Mouse (Mus musculus) frontal cortex, adult (tissue): ENCODE measurements around the gene Erg.
A peak's percentile ranks its signal among the peaks of the same experiment; 100 is the strongest.

Experiments
- ATAC-seq: cut with Nextera tagmentation; 2 replicates; pipeline ENCODE4 v1.9.2; 2017; ENCODE audit warnings: mild to moderate bottlenecking, moderate library complexity, mixed read lengths; ENCODE audit not compliant: low TSS enrichment

Erg gene

DNA sequence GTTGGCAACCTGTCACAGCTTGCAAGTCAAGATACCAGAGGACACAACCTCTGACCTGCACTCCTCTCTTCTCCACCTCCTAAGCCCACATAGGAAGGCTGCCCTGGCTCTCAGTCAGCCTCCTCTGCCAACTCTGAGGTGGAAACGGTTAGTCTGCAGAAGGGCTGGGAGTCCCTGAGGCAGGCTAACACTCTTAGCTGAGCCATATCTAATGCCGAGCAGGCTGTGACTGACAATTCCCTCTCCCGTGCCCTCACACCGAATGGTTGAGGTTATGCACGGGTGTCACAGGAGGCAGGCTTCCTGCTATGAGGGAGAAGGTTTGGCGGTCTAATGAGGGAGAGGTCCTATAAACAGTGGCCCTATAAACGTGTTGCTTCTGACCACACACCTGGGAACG lies 232.6 kb downstream of the Erg start:
- ATAC-seq = no peak

DNA sequence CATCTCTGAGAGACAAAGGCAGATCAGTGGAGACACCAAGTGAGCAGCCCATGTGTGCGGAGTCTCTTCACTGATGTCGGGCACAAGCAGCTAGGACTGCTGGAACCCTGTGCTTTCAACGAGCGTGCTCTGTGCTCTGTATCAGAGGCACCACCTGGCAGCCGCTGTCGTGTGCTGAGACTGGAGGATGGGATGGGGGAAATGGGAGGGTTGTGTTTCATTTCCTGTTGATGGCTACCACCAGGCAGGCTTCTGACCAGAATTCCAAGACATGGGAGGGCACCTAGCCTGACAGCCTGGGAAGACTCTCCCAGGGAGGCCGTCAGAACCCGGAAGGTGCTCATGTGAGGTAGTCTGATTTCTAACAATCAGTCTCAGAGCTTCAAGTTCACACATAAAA lies 234.1 kb downstream of the Erg start:
- no peak for ATAC-seq

DNA sequence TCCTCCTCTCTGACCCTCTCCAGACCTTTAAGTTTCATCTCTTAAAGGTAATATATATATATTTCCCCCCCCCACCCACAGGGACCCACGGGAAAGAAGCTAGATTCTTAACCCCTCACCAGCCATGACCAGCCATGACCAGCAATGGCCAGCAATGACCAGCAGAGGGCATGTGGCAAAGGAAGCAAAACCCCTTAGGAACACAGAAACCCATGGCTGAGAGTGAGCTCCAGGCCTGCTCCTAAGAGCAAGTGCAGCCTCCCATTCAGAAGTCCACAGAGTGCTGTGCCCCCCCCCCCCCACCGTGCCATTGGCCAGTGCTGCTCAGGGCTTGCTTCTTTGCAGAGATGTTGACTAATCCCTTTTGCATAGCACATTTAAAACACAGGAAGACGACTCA lies 235.9 kb downstream of the Erg start:
- peak; percentile 74; the same call in 1 of the 2 replicates for ATAC-seq

- no peak for ATAC-seq
Observed at GRCm38 (mm10) chr16:95349745-95350144, 236.6 kb downstream of the Erg start.

- no peak for ATAC-seq
Observed at GRCm38 (mm10) chr16:95349344-95349743, 237.0 kb downstream of the Erg start.

DNA sequence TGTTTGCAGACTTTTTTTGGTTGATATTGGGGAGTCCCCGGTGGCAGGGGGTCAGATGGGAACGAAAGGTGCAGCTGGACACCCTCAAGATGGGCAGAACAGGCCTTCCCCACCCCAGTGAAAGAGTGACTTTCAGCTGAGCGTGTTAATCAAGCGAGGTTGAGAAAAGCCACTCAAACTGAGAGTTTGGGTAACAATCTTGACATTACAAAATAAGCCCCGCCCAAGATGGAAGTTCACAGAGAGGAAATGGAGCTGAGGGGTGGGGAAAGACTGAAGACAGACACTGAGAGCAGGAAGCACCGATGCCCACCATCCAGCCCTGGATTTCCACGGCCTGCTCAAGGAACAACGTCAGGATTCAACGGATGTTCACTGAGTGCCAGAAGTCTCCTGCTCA lies 237.8 kb downstream of the Erg start:
- ATAC-seq = no peak

DNA sequence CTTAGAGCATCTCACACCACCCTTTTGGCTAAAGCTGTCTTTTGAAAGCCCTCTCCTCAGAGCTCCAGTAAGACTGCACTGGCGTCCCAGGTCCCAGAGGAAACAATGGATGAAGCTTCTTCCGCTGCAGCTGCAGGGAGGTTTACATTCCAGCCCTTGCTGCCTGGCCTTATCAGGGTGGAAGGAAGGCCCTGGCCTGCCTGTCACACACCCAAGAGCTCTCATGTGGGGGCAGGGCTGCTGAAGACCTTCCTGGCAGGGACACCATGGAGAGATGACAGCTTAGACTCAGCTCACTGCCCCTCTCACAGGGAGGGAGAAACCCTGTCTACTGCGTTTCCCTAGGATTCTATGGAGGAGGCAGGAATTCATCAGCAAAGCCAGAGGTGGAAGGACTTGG lies 239.2 kb downstream of the Erg start:
- ATAC-seq = no peak

- ATAC-seq = no peak
Observed at GRCm38 (mm10) chr16:95345882-95346281, 240.5 kb downstream of the Erg start.

GRCm38 (mm10) chr16:95344961-95345360 lies 241.4 kb downstream of the Erg start:
- ATAC-seq = no peak

GRCm38 (mm10) chr16:95342030-95342429 lies 244.4 kb downstream of the Erg start:
- peak; percentile 58 for ATAC-seq

DNA sequence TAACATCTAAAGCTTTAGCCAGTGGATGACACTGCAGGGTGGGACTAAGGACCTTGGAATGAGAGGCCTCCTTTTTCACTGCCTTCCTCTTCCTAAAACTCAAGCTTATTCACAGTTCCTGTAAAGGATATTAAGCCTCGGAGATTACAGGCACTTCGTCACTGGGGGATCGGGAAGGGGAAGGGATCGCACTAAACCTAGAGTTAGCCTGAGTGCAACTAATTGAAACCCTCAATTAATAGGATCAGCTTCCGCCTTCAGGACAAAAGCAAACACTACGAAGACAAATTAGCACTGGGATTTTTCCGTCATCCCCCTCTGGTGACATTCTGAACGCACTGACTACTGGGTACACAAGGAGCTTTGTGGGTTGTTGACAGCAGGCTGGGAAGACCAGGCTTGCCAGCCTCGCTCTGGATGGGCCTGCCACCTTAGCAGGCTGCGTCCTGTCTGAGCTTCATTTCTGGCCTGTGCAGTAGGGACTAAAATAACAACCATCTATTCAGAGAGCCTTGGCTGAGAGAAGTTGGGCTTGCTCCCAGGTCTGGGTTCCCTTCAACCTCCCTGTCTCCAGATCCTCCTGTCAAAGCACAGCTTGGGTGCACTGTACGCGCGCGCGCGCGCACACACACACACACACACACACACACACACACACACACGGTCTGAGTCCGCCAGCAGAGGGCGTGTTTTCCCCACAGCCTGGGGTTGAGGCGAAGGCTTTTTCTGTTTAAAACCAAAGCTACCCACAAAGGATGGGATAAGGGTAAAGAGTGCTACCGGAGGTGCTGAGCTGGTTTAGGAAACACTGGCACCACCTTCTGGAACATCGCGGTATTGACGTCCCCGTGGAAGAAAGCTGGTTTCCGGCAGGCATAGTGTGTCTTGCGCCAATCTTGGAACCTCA lies 245.3 kb downstream of the Erg start:
- ATAC-seq = peak; percentile 89

GRCm38 (mm10) chr16:95332159-95332558 lies 254.2 kb downstream of the Erg start:
- ATAC-seq = no peak

DNA sequence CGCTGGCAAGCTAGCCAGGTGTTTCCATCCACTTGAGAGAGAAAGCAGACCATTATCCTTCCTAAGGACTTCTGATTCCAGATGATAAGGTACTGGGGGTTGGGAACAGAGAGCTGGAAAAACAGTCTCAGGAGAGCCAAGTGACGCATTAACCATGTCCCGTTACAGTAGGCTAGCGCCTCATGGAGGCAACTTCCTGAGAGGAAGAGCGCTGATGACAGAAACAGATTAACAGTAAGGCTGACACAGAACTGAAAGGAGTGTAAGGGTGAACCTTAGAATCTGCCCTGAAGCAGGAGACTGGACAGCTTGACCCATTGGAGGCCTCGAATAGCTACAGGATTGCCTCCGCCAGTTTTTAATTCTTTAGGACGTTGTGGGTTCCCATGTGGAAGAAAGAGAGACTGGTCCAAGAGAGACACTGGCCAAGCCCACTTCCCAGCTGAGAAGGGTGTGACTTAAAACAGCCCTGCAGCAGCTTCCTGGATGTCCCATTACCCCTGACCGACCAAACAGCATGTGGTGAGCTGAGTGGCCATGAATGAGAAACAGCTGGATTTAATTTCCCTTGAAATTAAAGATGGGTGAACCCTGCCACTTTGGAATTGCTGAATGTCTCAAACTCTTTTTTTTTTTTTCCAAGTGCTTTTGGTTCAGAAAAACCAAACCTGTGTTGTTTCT lies 264.3 kb downstream of the Erg start:
- no peak for ATAC-seq
